Mouse (Mus musculus) gastrocnemius, postnatal 25 days (tissue): ENCODE data around the gene Hspa1a. TPM values are rescaled to one million over a fixed set of nuclear protein-coding genes. Genes with fewer than 3 reads are reported as not detected.
"Not testable (repeated sequence)": the region's sequence is repeated elsewhere in the genome, so short reads cannot be mapped to it uniquely, and the experiment has no call there.

Experiments used
- DNase-seq: peaks from one replicate; pipeline ENCODE4 v3.0.0; 2022
- total RNA-seq, 2 experiments: library from RNA; stranded (reverse); gene quantifications; 1 replicate in 1 of 2; 2 replicates in 1 of 2; pipeline ENCODE4 v1.2.3; 2021

The Hspa1a gene
- total RNA-seq, 2 experiments from 2014 or later = 5.9 to 8.1 TPM

DNA sequence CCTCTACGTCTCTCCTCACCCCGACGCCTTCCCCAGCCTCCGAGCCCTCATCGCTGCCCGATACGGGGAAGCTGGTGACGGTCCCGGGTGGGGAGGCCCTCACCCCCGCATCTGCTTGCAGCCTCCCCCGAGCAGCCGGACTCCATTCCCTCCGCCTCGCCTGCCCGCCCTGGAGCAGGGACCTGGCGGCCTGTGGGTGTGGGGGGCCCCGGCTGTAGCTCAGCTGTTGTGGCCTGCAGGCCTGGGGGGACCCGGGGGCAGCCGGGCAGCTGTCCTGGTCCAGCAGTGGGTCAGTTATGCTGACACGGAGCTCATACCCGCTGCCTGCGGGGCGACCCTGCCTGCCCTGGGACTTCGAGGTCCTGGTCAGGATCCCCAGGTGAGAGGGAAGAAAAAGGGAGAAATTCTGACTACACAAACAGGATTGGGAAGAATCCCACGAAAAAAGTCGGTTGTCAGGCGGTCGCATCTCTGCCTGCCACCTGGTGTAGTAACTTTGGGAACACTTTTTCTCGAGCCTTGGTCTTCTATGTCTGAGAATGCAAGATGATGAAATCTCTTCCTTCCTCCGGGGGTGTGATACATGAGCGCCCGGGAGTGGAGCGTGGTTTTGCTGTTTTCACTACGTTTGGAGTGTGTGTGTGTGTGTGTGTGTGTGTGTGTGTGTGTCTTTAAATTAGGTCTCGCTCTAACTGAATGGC, 29.6 kb upstream of the Hspa1a start:
- DNase-seq = no peak

DNA sequence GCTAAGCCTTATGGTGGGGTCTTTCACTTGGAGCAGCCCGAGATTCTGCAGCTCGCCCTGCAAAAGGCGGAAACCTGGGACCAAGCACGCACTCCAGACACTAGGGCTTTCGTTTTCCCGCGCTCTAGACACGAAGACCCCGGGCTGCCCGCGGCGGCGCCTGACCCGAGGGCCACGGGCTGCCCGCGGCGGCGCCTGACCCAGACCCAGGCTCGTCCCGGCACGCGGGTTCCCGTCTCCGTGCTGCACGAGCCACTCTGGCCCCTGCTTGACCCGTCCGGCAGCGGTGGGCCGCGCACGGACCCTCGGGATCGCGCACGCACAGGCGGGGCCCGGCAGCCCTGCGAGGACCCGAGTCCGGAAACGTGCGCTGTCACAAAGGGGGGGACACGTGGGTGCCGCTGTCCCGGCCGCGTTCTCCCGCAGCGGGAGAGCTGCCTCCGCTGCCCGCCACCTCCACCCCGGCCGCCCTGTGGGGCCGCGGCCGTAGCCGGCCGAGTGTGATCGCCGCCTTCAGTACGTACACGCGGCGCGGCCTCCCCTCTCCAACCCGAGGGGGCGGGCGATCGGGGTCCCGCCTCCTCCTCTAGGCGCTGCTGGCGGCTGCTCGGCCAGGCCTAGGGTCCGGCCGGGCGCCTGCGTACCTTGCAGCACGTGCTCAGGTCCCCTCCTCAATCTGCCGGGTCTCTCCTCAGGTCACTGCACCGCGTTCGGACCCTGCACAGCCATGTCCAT, 28.9 kb upstream of the Hspa1a start, which contains the start of gene Vars:
Gene Vars (plus strand): TSS at position 271 of the 735 bp plus-strand sequence.
- DNase-seq = peak; percentile 88

DNA sequence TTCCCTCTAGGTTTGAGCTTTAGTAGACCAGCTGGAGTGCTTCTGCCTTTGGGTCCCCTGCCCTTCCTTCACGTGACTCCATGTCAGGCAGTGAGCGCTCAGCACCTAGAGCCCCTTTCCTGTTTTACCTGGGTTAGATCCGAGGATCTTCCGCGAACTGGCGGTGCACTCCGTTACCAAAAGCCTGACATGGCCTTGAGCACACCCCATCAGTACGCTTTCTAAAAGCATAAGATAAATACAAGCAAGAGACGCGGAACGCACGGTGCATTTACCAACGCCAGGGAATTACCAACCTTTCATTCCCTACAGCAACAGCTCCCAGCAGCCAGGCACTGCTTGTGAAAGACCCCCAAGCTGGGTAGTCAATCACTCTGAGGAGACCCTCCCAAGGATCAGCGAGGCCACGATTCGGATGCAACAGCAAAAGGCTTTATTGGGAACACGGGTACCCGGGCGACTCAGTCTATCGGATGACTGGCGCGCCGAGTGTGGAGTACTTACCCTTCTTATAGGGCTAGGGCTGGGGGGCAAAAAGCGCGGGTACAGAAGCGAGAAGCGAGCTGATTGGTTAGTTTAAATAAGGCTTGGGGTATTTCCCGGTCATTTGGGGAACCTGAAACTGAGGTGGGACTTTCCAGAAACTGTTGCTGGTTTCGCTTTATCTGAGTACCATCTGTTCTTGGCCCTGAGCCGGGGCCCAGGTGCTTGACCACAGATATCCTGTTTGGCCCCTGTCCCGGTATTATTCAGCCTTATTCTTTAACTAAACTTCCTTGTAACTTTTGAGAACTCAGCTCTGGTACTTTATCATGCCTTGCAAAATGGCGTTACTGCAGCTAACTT, 28.1 kb upstream of the Hspa1a start:
- DNase-seq = not testable (repeated sequence)

DNA sequence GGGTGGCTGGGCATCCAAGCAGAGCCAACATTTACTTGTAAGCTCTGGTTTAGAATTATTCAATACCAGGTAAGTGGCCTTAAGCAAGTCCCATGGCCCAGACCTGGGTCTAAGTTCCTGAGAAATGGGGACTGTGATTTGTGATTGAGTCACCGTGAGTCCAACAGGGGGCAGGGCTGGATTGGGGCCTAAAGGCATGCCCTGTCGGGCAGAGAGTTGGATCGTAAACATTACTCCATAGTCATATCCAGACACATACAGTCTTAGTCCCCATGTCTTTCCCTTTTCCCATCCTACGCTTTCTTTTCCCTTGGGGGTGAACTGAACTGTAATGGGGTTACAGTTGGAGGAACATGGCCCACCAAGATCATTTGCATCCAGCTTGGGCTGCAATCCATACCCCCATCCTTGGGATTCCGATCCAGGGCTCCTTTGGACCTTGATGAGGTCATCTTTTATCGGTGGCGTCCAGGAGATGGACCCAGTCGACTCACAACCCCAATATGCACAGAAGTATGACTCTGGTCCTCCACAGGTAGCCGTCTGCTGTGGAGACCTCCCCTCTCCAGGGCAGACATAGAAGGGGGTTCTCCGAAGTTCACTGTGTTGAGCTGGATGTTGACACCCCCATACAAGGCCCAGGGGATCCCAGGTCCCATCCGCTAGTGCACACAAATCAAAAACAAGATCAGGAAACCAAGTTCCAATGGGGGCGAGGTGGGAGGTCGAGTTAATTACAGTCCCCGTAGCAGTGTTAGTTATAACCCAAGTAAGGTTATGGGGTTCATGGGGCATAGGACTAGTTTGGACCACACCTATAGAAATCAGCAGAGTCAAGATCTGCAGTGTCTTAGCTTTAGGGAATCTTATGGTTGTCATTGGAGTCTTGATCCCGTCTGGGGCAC, 26.8 kb upstream of the Hspa1a start:
- DNase-seq = no peak

DNA sequence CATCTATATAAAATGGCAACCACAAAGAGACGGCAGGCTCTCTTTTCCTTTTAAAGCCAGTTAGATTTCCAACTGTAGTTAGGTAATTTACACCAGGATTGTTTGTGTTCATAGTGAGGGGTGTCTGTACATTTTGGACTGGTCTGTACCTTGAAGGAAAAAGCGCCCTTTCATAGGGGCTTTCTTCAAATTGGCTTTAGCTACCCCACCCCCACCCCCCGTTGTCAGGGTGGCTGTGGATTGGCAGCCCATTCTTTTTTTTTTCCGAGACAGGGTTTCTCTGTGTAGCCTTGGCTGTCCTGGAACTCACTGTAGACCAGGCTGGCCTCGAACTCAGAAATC, 25.2 kb upstream of the Hspa1a start:
- no peak for DNase-seq

DNA sequence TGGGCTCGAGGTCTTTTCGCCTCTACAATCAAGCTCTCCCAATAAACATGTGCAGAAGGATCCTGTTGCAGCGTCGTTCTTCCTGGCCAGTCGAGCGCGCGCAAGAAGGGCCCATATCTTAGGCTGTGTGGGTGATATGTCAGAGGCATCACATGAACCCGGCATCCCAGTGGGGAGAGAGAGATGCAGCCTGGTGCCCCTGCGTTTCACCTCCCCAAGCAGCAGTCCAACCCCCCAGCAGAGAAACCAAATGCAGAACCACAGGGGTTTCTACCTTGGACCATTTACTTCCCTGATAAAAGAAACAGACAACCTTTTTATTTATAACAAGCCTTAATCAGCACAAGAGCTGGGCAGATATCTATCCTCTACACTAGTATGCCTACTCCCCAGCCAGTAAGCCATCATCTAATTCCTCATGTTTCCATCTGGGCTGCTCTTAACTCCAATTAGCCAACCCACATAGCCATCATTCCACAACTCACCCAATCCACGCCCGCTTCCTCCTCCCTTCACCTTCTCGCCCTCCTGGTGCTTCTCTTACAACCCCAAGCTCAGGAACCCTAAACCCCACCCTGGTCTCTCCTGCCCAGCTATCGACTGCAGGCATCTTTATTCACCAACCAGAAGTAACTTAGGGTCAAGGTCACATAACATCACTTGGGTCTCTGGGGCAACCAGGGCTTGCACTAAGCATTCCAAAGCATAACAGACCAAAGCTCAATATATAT, 24.6 kb upstream of the Hspa1a start:
- no peak for DNase-seq

DNA sequence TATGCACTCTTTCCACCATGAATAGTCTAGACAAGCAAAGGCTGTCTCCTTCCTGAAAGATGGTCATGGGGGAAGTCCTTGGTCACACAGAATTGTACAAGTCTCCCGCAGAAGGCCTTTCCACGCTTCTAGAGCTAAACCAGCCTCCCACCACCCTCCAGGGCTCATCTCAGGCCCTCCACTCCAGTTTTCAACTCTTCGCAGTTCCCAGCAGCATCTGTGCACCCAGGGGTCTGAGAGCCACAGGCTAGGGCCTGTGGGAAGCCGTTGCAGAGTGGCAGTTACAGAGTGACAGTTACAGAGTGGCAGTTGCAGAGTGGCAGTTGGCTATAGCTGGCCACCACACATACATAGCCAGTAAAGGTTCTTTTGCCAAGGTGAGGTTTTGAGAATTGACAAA, 24.0 kb upstream of the Hspa1a start:
- not testable (repeated sequence) for DNase-seq

DNA sequence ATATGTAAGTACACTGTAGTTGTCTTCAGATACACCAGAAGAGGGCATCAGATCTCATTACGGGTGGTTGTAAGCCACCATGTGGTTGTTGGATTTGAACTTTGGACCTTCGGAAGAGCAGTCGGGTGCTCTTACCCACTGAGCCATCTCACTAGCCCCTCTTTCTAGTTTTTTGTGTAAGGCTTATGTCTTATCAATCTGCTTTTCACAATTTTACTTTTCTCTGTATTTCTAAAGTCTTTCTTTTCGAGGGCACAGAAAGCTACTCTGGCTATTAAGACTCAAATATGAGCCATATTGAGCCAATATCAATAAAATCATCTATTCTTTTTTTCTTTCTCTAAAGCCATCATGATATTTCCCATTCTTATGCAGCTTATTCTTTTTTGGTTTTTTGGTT, 23.2 kb upstream of the Hspa1a start:
- not testable (repeated sequence) for DNase-seq

DNA sequence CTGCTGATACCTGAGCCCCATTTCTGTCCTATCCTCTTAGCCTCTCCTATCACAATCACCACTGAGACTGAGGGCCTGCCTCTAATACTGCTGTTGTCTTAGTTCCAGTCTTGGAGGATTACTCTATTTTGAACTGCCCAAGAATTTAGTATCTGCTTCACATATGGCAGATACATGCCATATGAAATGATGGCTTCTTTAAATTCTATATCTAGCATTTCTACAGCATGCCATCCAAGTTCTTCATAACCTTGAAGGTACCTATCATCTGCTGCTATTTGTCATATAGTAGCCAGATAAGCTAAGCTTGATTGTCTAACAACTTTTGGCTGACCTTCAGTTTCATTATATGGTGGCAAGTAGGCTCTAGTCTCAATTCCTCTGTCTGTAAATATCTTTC, 22.8 kb upstream of the Hspa1a start:
- DNase-seq = no peak

DNA sequence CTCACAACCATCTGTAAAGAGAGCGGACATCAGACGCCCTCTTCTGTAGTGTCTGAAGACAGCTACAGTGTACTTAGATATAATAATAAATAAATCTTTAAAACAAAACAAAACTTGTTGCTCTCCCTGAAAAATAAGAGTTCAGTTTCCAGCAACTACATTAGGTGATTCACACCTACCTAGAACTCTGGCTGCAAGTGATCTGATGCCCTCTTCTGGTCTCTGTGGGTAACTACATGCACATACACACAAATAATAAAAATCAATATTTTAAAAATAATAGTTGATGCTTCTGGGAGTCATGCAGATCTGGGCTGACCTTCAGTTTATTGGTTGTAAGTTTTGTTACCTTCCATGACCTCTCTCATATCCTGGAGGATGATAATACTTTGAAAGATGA, 12.3 kb upstream of the Hspa1a start:
- no peak for DNase-seq

DNA sequence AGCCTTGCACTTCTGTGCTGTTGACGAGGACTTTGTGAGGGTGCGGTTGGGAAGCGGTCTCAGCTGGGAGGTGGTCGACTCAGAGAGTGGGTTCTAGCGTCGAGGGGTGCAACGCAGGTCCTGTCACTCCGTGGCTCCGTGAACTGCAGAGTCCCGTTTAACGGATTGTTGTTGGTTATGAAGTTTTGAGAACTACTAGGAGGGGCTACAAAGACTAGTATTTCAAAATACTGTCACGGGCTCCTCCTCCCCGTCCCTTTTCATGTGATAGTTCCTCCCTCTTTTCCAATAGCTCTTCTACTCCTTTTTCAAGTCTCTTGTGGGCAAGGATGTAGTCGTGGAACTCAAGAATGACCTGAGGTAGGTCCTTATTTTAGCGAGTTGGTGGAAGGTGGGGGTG, 10.4 kb upstream of the Hspa1a start:
- DNase-seq = no peak

DNA sequence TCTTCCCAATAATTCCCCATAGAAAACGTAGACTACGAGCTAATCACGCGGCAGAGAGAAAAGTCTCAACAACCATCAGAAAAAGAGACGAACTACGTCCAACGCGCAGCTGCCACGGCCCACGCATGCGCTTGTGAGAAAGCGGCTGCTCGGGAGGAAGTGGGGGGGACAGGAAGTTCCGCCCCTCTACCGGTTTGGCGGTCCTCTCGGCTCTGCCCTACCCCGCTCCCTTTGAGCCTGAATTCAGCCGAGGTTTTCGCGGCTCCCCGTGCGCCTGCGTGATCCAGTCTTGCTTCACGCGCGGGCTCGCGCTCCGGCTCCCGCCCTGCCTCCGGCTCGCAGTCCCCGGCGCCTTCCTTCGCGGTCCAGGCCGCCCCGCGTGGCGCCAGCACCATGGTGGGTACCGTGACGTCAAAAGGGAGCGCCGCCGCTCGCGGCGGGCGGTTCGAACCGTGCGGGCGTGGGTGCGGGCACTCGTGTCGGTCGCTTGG, 9.8 kb upstream of the Hspa1a start, which contains the start of gene Lsm2:
Gene Lsm2 (plus strand): TSS at position 173 of the 491 bp plus-strand sequence.
- peak; percentile 90 for DNase-seq

DNA sequence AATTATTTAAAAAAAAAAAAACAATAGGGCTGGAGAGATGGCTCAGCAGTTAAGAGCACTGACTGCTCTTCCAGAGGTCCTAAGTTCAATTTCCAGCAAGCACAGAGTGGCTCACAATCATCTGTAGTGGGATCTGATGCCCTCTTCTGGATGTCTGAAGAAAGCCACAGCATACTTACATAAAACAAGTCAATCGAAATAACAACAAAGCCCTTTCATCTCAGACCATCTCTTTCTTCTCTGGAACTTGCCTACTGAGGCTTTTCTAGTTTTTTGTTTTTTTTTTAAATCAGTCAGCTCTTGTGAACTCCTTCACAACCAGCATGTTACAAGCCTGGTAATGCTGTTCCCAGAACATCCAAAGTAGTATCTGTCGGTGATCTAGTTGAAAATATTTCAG, 8.7 kb upstream of the Hspa1a start:
- DNase-seq = no peak

DNA sequence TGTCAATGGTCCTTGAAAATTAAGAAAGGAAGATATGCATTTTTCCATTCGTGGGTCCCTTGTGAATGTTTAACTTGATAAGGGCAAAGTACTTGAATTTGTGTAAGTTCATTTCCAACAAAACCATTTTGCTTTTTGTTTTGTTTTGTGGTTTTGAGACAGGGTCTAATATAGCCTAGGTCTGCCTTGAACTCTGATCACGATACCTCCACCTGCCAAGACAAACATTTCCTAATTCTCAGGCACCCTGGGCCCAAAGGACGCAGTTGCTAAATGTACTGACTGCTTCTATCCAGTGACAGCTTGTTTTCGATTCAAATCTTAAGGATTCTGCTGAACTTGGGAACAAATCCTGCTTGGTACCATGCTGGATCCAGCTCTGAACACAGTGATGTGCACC, 7.7 kb upstream of the Hspa1a start:
- DNase-seq = no peak

DNA sequence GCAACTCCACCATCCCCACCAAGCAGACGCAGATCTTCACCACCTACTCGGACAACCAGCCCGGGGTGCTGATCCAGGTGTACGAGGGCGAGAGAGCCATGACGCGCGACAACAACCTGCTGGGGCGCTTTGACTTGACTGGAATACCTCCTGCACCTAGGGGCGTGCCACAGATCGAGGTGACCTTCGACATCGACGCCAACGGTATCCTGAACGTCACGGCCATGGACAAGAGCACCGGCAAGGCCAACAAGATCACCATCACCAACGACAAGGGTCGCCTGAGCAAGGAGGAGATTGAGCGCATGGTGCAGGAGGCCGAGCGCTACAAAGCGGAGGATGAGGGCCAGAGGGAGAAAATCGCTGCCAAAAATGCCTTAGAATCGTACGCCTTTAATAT, 6.3 kb upstream of the Hspa1a start:
- DNase-seq = no peak

DNA sequence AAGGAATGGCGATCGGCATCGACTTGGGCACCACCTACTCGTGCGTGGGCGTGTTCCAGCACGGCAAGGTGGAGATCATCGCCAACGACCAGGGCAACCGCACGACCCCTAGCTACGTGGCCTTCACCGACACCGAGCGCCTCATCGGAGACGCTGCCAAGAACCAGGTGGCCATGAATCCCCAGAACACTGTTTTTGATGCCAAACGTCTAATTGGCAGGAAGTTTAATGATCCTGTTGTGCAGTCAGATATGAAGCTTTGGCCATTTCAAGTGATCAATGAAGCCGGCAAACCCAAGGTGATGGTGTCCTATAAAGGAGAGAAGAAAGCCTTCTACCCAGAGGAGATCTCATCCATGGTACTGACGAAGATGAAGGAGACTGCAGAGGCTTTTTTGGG, 5.0 kb upstream of the Hspa1a start:
- DNase-seq = no peak

DNA sequence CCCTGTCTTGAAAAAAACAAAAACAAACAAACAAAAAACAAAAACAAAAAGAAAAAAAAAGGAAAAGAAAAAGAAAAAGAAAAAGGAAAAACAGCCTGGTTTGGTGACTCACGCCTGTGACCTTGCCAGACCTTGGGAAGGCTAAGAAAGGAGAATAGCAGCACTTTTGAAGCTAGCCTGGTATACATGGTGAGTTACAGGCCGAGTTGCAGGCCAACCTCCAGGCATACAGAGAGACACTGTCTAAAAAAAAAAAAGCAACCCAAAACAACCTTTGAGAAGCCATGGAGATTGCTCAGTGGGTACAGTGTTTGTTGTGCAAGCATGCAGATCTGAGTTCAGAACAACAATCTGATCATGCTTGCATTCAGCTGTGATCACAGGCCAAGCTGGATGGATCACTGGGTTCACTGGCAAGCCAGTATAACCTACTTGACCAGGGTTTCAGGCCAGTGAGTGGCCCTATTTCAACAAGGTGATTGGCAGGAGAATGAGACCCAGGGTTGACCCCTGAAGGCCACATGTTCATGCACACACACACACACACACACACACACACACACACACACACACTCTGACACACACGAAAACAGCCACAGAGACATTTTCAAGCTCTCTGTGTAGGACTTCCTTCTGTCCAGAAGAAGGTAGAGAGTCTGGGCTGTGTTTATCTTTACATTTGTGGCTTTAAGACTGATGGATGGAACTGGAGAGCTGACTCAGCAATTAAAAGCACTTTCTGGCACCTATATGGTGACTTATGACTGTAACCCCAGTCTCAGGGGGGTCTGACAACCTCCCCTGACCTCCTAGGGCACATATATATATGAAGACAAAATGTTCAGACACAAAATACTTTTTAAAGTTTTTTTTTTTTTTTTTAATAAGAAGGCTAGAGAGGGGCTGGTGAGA, 3.9 kb upstream of the Hspa1a start:
- DNase-seq = no peak

DNA sequence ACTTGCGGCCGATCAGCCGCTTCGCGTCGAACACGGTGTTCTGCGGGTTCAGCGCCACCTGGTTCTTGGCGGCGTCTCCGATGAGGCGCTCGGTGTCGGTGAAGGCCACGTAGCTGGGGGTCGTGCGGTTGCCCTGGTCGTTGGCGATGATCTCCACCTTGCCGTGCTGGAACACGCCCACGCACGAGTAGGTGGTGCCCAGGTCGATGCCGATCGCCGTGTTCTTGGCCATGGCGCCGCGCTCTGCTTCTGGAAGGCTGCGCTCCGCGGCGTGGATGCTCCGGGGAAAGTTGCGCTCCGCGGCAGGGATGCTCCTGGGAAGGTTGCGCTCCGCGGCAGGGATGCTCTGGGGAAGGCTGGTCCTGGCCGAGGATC, 275 bp downstream of the Hspa1a start:
- not testable (repeated sequence) for DNase-seq

DNA sequence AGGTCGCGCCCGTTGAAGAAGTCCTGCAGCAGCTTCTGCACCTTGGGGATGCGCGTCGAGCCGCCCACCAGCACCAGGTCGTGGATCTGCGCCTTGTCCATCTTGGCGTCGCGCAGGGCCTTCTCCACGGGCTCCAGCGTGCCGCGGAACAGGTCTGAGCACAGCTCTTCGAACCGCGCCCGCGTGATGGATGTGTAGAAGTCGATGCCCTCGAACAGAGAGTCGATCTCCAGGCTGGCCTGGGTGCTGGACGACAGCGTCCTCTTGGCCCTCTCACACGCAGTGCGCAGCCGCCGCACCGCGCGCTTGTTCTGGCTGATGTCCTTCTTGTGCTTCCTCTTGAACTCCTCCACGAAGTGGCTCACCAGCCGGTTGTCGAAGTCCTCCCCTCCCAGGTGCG, 1.1 kb downstream of the Hspa1a start:
- not testable (repeated sequence) for DNase-seq

DNA sequence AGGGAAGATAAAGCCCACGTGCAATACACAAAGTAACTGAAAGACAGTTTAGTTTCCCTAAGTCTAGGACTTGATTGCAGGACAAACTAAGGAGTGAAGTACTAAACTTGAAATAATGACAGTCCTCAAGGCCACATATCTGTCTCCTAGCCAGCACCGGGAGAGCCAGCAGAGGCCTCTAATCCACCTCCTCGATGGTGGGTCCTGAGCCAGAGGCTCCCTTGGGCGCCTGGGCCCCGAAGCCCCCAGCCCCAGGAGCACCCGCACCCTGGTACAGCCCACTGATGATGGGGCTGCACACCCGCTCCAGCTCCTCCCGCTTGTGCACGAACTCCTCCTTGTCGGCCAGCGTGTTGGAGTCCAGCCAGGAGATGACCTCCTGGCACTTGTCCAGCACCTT, 2.1 kb downstream of the Hspa1a start, which contains the start of gene Gm20481:
Gene Gm20481 (plus strand): TSS at position 91 of the 400 bp plus-strand sequence.
- not testable (repeated sequence) for DNase-seq
